In genomic region chr1:131346916-131347555, GRCm38 (mm10) we compare ENCODE assay signal across 19 mouse cellular contexts.
DNase-seq lines count a peak whose midpoint lies in the region; ATAC-seq and TF ChIP-seq lines count a peak whose summit lies in the region.
"Had no signal": no experiment of that assay in that cellular context is flagged by ENCODE, and none has a peak within 500 bp of the region (broad histone marks: within the 10 kb centered on the region; RNA-seq: fewer than 3 reads in every experiment).

No protein-coding gene starts in this region.

- H3K9me3 ChIP-seq in heart, embryonic 10.5 days = no peaks in the 10 kb centered on the region
- H3K9me3 ChIP-seq in heart, embryonic 15.5 days (replicated peaks) = no peaks in the 10 kb centered on the region

- no peak for ATAC-seq in heart, embryonic 15.5 days (replicated peaks; ENCODE audit: insufficient number of reproducible peaks, insufficient read depth, low FRiP score, low read depth)
- ATAC-seq: CD4-positive, CD25-positive, alpha-beta regulatory T cell, adult 4 months; forebrain, embryonic 16.5 days; hindbrain, postnatal 0 days; liver, postnatal 0 days had no signal

- TF ChIP-seq CTCF in brain, embryonic 14.5 days (IDR thresholded peaks at IDR 0.05; ENCODE audit: borderline replicate concordance, extremely low read depth, insufficient read depth, insufficient read length) = no peak
- no peak for TF ChIP-seq CTCF in left cerebral cortex, adult 2 months (IDR thresholded peaks at IDR 0.05)

- H3K27me3 ChIP-seq in heart, embryonic 10.5 days (ENCODE audit: insufficient read depth, poor library complexity, severe bottlenecking) = no peaks in the 10 kb centered on the region
- H3K27me3 ChIP-seq in heart, embryonic 15.5 days = no peaks in the 10 kb centered on the region

- intact Hi-C loops in left cerebral cortex, adult 2 months (cut with DNase I) = no loop called here

- TF ChIP-seq POLR2A in brain, embryonic 14.5 days (IDR thresholded peaks at IDR 0.05; ENCODE audit: borderline replicate concordance, extremely low read depth, insufficient read depth, insufficient read length, poor library complexity, severe bottlenecking) = no peak

- H3K4me3 ChIP-seq in heart, embryonic 10.5 days = no peak overlapping the region
- no peak overlapping the region for H3K4me3 ChIP-seq in heart, embryonic 15.5 days
- no peak overlapping the region for H3K4me3 ChIP-seq in left cerebral cortex, adult 2 months

- 65% methylated on average over 1 of the region's 1 CpGs for WGBS in heart, embryonic 10.5 days
- 50% methylated on average over 1 of the region's 1 CpGs for WGBS in heart, embryonic 15.5 days

- H3K4me2 ChIP-seq in heart, embryonic 15.5 days = no peak overlapping the region
- H3K4me2 ChIP-seq: midbrain, embryonic 11.5 days had no signal

- H3K36me3 ChIP-seq in heart, embryonic 10.5 days = peaks cover 32% of the 10 kb centered on the region
- H3K36me3 ChIP-seq in heart, embryonic 15.5 days = peaks cover 20% of the 10 kb centered on the region

- peak; percentile 53 to 77 for DNase-seq in heart, adult 18-20 months
- no peak for DNase-seq in heart, embryonic 10.5 days (ENCODE audit: low spot score)
- DNase-seq in Muller cell, postnatal 12 days (ENCODE audit: inconsistent ontology term) = peak; percentile 51
- DNase-seq in brain, embryonic 14.5 days (ENCODE audit: low read depth) = peak; percentile 33
- no peak for DNase-seq in layer of hippocampus, postnatal 10 days (ENCODE audit: low spot score in 2 of 2)
- DNase-seq in left cerebral cortex, adult 2 months (ENCODE audit: extremely low spot score in 1 of 2, low spot score in 2 of 2) = no peak
- DNase-seq: adrenal gland, postnatal 14 days; cerebellum, adult 9-10 months; kidney, adult 8-10 months; layer of hippocampus, postnatal 36 days; liver; liver, postnatal 0 days; lung, postnatal 36 days; thymus, postnatal 25 days had no signal

- peaks cover 26% of the 10 kb centered on the region for H3K4me1 ChIP-seq in heart, embryonic 10.5 days
- H3K4me1 ChIP-seq in heart, embryonic 15.5 days (replicated peaks) = peaks cover 38% of the 10 kb centered on the region

- H3K9ac ChIP-seq in heart, embryonic 15.5 days = no peak overlapping the region
- H3K9ac ChIP-seq: liver, postnatal 0 days had no signal

- no peak overlapping the region for H3K27ac ChIP-seq in heart, embryonic 10.5 days
- H3K27ac ChIP-seq in heart, embryonic 15.5 days = peak overlapping the region; percentile 22
- no peak overlapping the region for H3K27ac ChIP-seq in left cerebral cortex, adult 2 months
- H3K27ac ChIP-seq: hindbrain, postnatal 0 days had no signal

Comparison
In these comparisons a context has a peak if more than half of its experiments do, and no peak if none do; other contexts are left out.
1. DNase-seq: peak in heart, adult 18-20 months (2 of 2), Muller cell, postnatal 12 days (single experiment) and brain, embryonic 14.5 days (single experiment); none in heart, embryonic 10.5 days (single experiment), layer of hippocampus, postnatal 10 days (0 of 2) and left cerebral cortex, adult 2 months (0 of 2).